Mouse (Mus musculus) kidney, embryonic 14.5 days (tissue): ENCODE results near the gene Btn1a1. TPM values are rescaled to one million over a fixed set of nuclear protein-coding genes. Genes with fewer than 3 reads are reported as not detected.

ENCODE experiments used
- ATAC-seq: fragments of 200-750 bp; cut with Nextera tagmentation; 2 replicates; pipeline ENCODE4 v1.8.0; 2017; ENCODE audit warnings: moderate number of reproducible peaks, mild to moderate bottlenecking, moderate TSS enrichment, moderate library complexity; ENCODE audit not compliant: low FRiP score, low TSS enrichment
- H3K27ac ChIP-seq: fragments of 300-500 bp; sonication (generic); 2 replicates; pipeline ENCODE4 v1.5.1; 2014; ENCODE audit warnings: low read depth, mild to moderate bottlenecking, low read length, moderate library complexity, mixed read lengths
- H3K27me3 ChIP-seq: fragments of 300-500 bp; sonication (generic); 2 replicates; pipeline ENCODE4 v1.6.1; 2014; ENCODE audit warnings: mild to moderate bottlenecking, low read length; ENCODE audit not compliant: control insufficient read depth, insufficient read depth
- H3K36me3 ChIP-seq: fragments of 300-500 bp; sonication (generic); 2 replicates; pipeline ENCODE4 v1.6.1; 2014; ENCODE audit warnings: low read length, mixed read lengths; ENCODE audit not compliant: control insufficient read depth, insufficient read depth
- H3K4me1 ChIP-seq: fragments of 300-500 bp; sonication (generic); 2 replicates; pipeline ENCODE4 v1.6.1; 2014; ENCODE audit warnings: low read length, mixed read lengths; ENCODE audit not compliant: control insufficient read depth, insufficient read depth
- H3K4me2 ChIP-seq: fragments of 300-500 bp; sonication (generic); replicated peaks from 2 replicates; pipeline ENCODE4 v1.6.1; 2014; ENCODE audit warnings: low read depth, mild to moderate bottlenecking, low read length
- H3K4me3 ChIP-seq: fragments of 300-500 bp; sonication (generic); 2 replicates; pipeline ENCODE4 v1.5.1; 2014; ENCODE audit warnings: mild to moderate bottlenecking, low read length
- H3K9ac ChIP-seq: fragments of 300-500 bp; sonication (generic); 2 replicates; pipeline ENCODE4 v1.6.1; 2014; ENCODE audit warnings: low read depth, mild to moderate bottlenecking, low read length, moderate library complexity
- H3K9me3 ChIP-seq: fragments of 300-500 bp; sonication (generic); 2 replicates; pipeline ENCODE4 v1.6.1; 2016; ENCODE audit warnings: low read length; ENCODE audit not compliant: control insufficient read depth
- WGBS: fragments of 180-500 bp; shearing (Covaris S2); extraction: QIAGEN DNeasy Blood & Tissue Kit; methylation state at CpG from one replicate; pipeline ENCODE4 v1.1.7; 2014; 5-methylcytosine and 5-hydroxymethylcytosine counted together
- polyA plus RNA-seq: library from polyadenylated mRNA; unstranded; fragments of >200 nt; fragmentation: Nextera tagmentation; extraction: Ambion mirVana; gene quantifications from 2 replicates; pipeline ENCODE4 v1.2.1, GENCODE M21; 2014

Btn1a1 gene
- polyA plus RNA-seq, 1 experiment from 2014 or later: 0.09 TPM

GRCm38 (mm10) chr13:23502031-23502567 lies 36.4 kb upstream of the Btn1a1 start:
- WGBS: 31% methylated on average over 9 of the region's 9 CpGs
- peak overlapping the region; percentile 28; the same call in 1 of the 2 replicates for H3K4me3 ChIP-seq
- H3K36me3 ChIP-seq: no peaks in the 10 kb centered on the region
- peak overlapping the region; percentile 34 for H3K4me2 ChIP-seq
- no peak for ATAC-seq
- no peaks in the 10 kb centered on the region for H3K27me3 ChIP-seq
- peaks cover 25% of the 10 kb centered on the region for H3K4me1 ChIP-seq
- no peaks in the 10 kb centered on the region for H3K9me3 ChIP-seq
- H3K9ac ChIP-seq: no peak overlapping the region
- H3K27ac ChIP-seq: no peak overlapping the region

- no peak overlapping the region for H3K27ac ChIP-seq
- no peaks in the 10 kb centered on the region for H3K9me3 ChIP-seq
- ATAC-seq: no peak
- H3K27me3 ChIP-seq: no peaks in the 10 kb centered on the region
- H3K4me3 ChIP-seq: peak overlapping the region; percentile 28; the same call in 1 of the 2 replicates
- H3K4me2 ChIP-seq: peak overlapping the region; percentile 34
- H3K9ac ChIP-seq: peak overlapping the region; percentile 31; the same call in 1 of the 2 replicates
- H3K36me3 ChIP-seq: no peaks in the 10 kb centered on the region
- H3K4me1 ChIP-seq: peaks cover 29% of the 10 kb centered on the region
- 18% methylated on average over 5 of the region's 5 CpGs for WGBS
These were observed 35.8 kb upstream of the Btn1a1 start for GRCm38 (mm10) chr13:23501511-23501910.

DNA sequence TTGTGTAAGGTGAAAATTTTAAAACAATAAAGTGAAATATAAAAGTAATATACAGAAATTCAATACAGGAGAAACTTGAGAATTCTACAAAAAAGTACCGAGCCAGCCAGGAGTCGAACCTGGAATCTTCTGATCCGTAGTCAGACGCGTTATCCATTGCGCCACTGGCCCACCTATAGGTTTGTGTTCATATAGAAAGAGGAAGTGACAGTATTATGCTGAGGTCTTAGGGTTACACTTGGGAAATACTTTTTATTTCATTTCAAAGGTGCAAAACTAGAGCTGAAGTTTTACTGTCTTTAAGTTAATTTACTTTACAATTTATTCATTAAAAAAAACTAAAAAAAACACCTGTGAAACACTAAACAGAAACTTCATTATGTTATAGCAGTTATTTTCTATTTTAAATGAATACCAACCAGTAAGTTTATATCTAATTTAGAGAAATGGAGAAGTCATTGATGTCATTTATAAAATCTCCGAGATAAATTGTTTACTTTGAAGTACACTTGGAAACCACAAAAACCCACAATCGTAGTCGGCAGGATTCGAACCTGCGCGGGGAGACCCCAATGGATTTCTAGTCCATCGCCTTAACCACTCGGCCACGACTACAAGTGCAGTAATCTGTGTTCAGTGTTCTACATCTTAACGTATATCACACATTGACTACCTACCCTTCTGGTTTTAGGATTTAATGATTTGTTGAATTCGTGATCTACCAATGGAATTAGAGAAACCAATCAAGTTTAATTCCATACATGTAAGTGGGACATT lies 34.9 kb upstream of the Btn1a1 start:
- Histone ChIP-seq H3K27me3 (no peaks in the 10 kb centered on the region), H3K27ac (no peak overlapping the region), H3K36me3 (no peaks in the 10 kb centered on the region), H3K9ac (no peak overlapping the region), H3K4me1 (peaks cover 23% of the 10 kb centered on the region), H3K9me3 (no peaks in the 10 kb centered on the region), H3K4me2 (peak overlapping the region; percentile 34), H3K4me3 (peak overlapping the region; percentile 28)
- 2% methylated on average over 17 of the region's 17 CpGs for WGBS
- ATAC-seq: peak; percentile 79

- no peak for ATAC-seq
- H3K36me3 ChIP-seq: no peaks in the 10 kb centered on the region
- H3K9ac ChIP-seq: no peak overlapping the region
- 11% methylated on average over 7 of the region's 7 CpGs for WGBS
- H3K27me3 ChIP-seq: no peaks in the 10 kb centered on the region
- H3K4me1 ChIP-seq: peaks cover 17% of the 10 kb centered on the region; the same call in 1 of the 2 replicates
- H3K27ac ChIP-seq: no peak overlapping the region
- no peak overlapping the region; the same call in 1 of the 2 replicates for H3K4me3 ChIP-seq
- H3K9me3 ChIP-seq: no peaks in the 10 kb centered on the region
- no peak overlapping the region; the same call in 1 of the 2 replicates for H3K4me2 ChIP-seq
These were observed 34.2 kb upstream of the Btn1a1 start for GRCm38 (mm10) chr13:23499943-23500342.

DNA sequence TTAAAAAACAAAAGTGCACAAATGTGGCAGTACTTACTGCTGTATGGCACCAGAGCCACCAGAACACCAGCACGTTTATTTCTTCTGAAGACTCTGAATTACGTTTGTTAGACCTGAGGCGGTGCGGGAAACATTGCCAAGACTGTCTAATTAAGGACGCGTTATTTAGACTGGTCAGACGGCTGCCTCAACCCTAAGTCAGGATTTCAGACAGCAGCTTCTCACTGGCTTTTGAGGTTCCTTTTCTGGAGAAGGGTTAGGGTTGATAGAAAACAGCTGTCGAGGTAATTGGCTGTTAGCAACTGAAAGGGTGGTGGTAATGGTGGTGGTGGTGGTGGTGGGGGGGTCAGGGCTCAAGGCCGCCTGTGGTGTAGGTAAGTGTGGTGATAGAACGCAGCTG lies 33.0 kb upstream of the Btn1a1 start:
- no peak for ATAC-seq
- H3K27me3 ChIP-seq: no peaks in the 10 kb centered on the region
- no peaks in the 10 kb centered on the region for H3K36me3 ChIP-seq
- H3K27ac ChIP-seq: no peak overlapping the region
- WGBS: 3% methylated on average over 10 of the region's 10 CpGs
- peaks cover 16% of the 10 kb centered on the region; the same call in 1 of the 2 replicates for H3K4me1 ChIP-seq
- peak overlapping the region; percentile 38; the same call in 1 of the 2 replicates for H3K9ac ChIP-seq
- peak overlapping the region; percentile 50 for H3K4me2 ChIP-seq
- peak overlapping the region; percentile 38 for H3K4me3 ChIP-seq
- no peaks in the 10 kb centered on the region for H3K9me3 ChIP-seq

- Histone ChIP-seq H3K4me1 (peaks cover 16% of the 10 kb centered on the region; the same call in 1 of the 2 replicates), H3K36me3 (no peaks in the 10 kb centered on the region), H3K9me3 (no peaks in the 10 kb centered on the region), H3K4me2 (peak overlapping the region; percentile 50), H3K4me3 (peak overlapping the region; percentile 38), H3K9ac (0 out of 2 replicates have a peak overlapping the region, but pooled peaks have one; percentile 38), H3K27ac (no peak overlapping the region), H3K27me3 (no peaks in the 10 kb centered on the region)
- ATAC-seq: peak; percentile 25; the same call in 1 of the 2 replicates
- 2% methylated on average over 19 of the region's 19 CpGs for WGBS
These were observed 32.1 kb upstream of the Btn1a1 start for GRCm38 (mm10) chr13:23497656-23498321.

- ATAC-seq: no peak
- Histone ChIP-seq H3K4me1 (peaks cover 10% of the 10 kb centered on the region; the same call in 1 of the 2 replicates), H3K9ac (no peak overlapping the region), H3K9me3 (no peaks in the 10 kb centered on the region), H3K27ac (no peak overlapping the region), H3K27me3 (no peaks in the 10 kb centered on the region), H3K4me2 (no peak overlapping the region), H3K36me3 (no peaks in the 10 kb centered on the region), H3K4me3 (no peak overlapping the region)
- WGBS: 84% methylated on average over 6 of the region's 6 CpGs
These were observed 29.8 kb upstream of the Btn1a1 start for GRCm38 (mm10) chr13:23495526-23495925.

GRCm38 (mm10) chr13:23491990-23492389 lies 26.3 kb upstream of the Btn1a1 start:
- Histone ChIP-seq H3K9me3 (no peaks in the 10 kb centered on the region), H3K4me1 (0 out of 2 replicates have a peak, but pooled peaks cover 2% of the 10 kb centered on the region), H3K36me3 (no peaks in the 10 kb centered on the region), H3K4me3 (peak overlapping the region; percentile 17; the same call in 1 of the 2 replicates), H3K27ac (no peak overlapping the region), H3K27me3 (no peaks in the 10 kb centered on the region), H3K4me2 (peak overlapping the region; percentile 46), H3K9ac (no peak overlapping the region)
- ATAC-seq: no peak
- WGBS: 8% methylated on average over 14 of the region's 14 CpGs
